Comparison of ENCODE assay signal across 12 mouse cellular contexts in the genomic region with DNA sequence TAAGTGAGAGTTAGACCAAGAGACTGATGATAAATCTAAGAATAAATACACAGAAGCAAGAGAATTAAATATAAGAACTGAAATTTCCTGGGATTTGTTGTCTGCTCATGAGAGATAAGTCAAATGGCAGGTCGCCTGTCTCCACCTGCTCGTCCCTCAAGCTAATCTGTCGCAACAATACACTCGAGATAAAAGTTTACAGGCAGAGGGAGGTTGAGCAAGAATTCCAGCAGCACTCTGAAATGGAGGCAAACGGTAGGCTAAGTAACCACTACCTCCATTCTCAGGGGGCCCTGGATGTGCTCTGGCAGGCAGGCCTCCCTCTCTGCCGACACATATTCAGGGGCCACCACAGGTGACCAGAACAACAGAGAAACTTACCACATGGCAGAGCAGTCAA. TPM values are rescaled to one million over a fixed set of nuclear protein-coding genes. Genes with fewer than 3 reads are reported as not detected.
DNase-seq lines count a peak whose midpoint lies in the region; ATAC-seq and TF ChIP-seq lines count a peak whose summit lies in the region.
"Had no signal": no experiment of that assay in that cellular context is flagged by ENCODE, and none has a peak within 500 bp of the region (broad histone marks: within the 10 kb centered on the region; RNA-seq: fewer than 3 reads in every experiment).

No protein-coding gene starts in this region.

- TF ChIP-seq POLR2A in myocyte (IDR thresholded peaks at IDR 0.05; ENCODE audit: insufficient read length, low read depth) = no peak

- peaks cover 80% of the 10 kb centered on the region for H3K4me1 ChIP-seq in erythroblast, embryonic 14.5 days (ENCODE audit: control insufficient read depth)
- H3K4me1 ChIP-seq in lung, embryonic 15.5 days = peaks cover 66% of the 10 kb centered on the region
- H3K4me1 ChIP-seq in limb, embryonic 12.5 days (replicated peaks) = peaks cover 41% of the 10 kb centered on the region

- WGBS in lung, embryonic 15.5 days = 32% methylated on average over 6 of the region's 6 CpGs
- WGBS in limb, embryonic 12.5 days = 41% methylated on average over 6 of the region's 6 CpGs

- H3K36me3 ChIP-seq in erythroblast, embryonic 14.5 days (ENCODE audit: control insufficient read depth) = peaks cover 8% of the 10 kb centered on the region
- H3K36me3 ChIP-seq in lung, embryonic 15.5 days = no peaks in the 10 kb centered on the region
- H3K36me3 ChIP-seq in limb, embryonic 12.5 days = no peaks in the 10 kb centered on the region
- H3K36me3 ChIP-seq in myocyte (ENCODE audit: control insufficient read depth, insufficient read depth) = no peaks in the 10 kb centered on the region
- H3K36me3 ChIP-seq: hindbrain, embryonic 12.5 days had no signal

- peak overlapping the region; percentile 82 for H3K27ac ChIP-seq in lung, embryonic 15.5 days
- H3K27ac ChIP-seq in limb, embryonic 12.5 days = peak overlapping the region; percentile 62; the same call in 1 of the 2 replicates
- H3K27ac ChIP-seq: hindbrain, embryonic 12.5 days had no signal

- peaks cover 42% of the 10 kb centered on the region for H3K27me3 ChIP-seq in erythroblast, embryonic 14.5 days (ENCODE audit: control insufficient read depth)
- no peaks in the 10 kb centered on the region for H3K27me3 ChIP-seq in lung, embryonic 15.5 days
- no peaks in the 10 kb centered on the region for H3K27me3 ChIP-seq in limb, embryonic 12.5 days
- no peaks in the 10 kb centered on the region for H3K27me3 ChIP-seq in myocyte (ENCODE audit: control insufficient read depth, insufficient read depth, insufficient read length)
- H3K27me3 ChIP-seq: hindbrain, embryonic 12.5 days had no signal

- no peak for ATAC-seq in erythroblast, adult 5-6 weeks (replicated peaks; ENCODE audit: low FRiP score, poor library complexity, severe bottlenecking)
- no peak for ATAC-seq in lung, embryonic 15.5 days (ENCODE audit: borderline replicate concordance, extremely low read depth, low FRiP score, low TSS enrichment)
- no peak for ATAC-seq in limb, embryonic 12.5 days (ENCODE audit: insufficient number of reproducible peaks, insufficient read depth, low FRiP score, low TSS enrichment, low read depth)

- H3ac ChIP-seq in myocyte (ENCODE audit: control insufficient read depth, insufficient read length) = no peak overlapping the region

- no peaks in the 10 kb centered on the region for H3K79me2 ChIP-seq in myocyte (ENCODE audit: control insufficient read depth, insufficient read depth)

- no peak overlapping the region for H3K9ac ChIP-seq in lung, embryonic 15.5 days
- no peak overlapping the region for H3K9ac ChIP-seq in limb, embryonic 12.5 days (replicated peaks)
- H3K9ac ChIP-seq: hindbrain, embryonic 12.5 days had no signal

- no peak for DNase-seq in lung, postnatal 10 days
- DNase-seq in neural tube, embryonic 10.5 days (ENCODE audit: extremely low spot score, low spot score) = no peak
- DNase-seq in thymus, postnatal 4 days = no peak
- DNase-seq: adrenal gland, postnatal 10 days; cerebellum, adult 11 months had no signal

- no peak overlapping the region for H3K4me2 ChIP-seq in lung, embryonic 15.5 days
- no peak overlapping the region for H3K4me2 ChIP-seq in limb, embryonic 12.5 days
- H3K4me2 ChIP-seq in myocyte (ENCODE audit: low read depth) = no peak overlapping the region
- H3K4me2 ChIP-seq: hindbrain, embryonic 12.5 days; midbrain, embryonic 11.5 days had no signal

- peak overlapping the region; percentile 45 for H3K4me3 ChIP-seq in erythroblast, embryonic 14.5 days (replicated peaks)
- H3K4me3 ChIP-seq in lung, embryonic 15.5 days = no peak overlapping the region
- no peak overlapping the region for H3K4me3 ChIP-seq in limb, embryonic 12.5 days (replicated peaks)
- no peak overlapping the region for H3K4me3 ChIP-seq in myocyte
- H3K4me3 ChIP-seq: hindbrain, embryonic 12.5 days had no signal

- no peaks in the 10 kb centered on the region for H3K9me3 ChIP-seq in erythroblast, embryonic 14.5 days (ENCODE audit: control insufficient read depth, low read length)
- no peaks in the 10 kb centered on the region for H3K9me3 ChIP-seq in lung, embryonic 15.5 days
- H3K9me3 ChIP-seq in limb, embryonic 12.5 days = no peaks in the 10 kb centered on the region
- H3K9me3 ChIP-seq: hindbrain, embryonic 12.5 days had no signal

TF ChIP-seq in myocyte, 11 proteins besides CTCF, POLR2A, EP300 and RAD21:
- TF ChIP-seq CEBPB (IDR thresholded peaks at IDR 0.05; ENCODE audit: insufficient read depth, poor library complexity, severe bottlenecking) (0 out of 2 replicates have a peak, but pooled peaks have one; percentile 11), TCF3 (IDR thresholded peaks at IDR 0.05; ENCODE audit: insufficient read length, low read depth) (no peak)

RNA-seq across cellular contexts. Expression of gene Fignl1, which starts 26.6 kb away (rescaled TPM):
- 0.53 and 1.1 TPM in 2 replicates for polyA plus RNA-seq in erythroblast, embryonic 14.5 days (2012)
- 35.9 and 36.6 TPM in 2 replicates for total RNA-seq in erythroblast, adult 5-6 weeks (2015; ENCODE audit: low replicate concordance)
- 34.0 and 40.8 TPM in 2 replicates for total RNA-seq in erythroblast, adult 5-6 weeks (2017; ENCODE audit: low replicate concordance)
- 86.1 and 88.1 TPM in 2 replicates for polyA plus RNA-seq in lung, embryonic 15.5 days (2015; fragmentation: Nextera tagmentation; extraction: Ambion mirVana)
- 74.5 and 78.1 TPM in 2 replicates for polyA plus RNA-seq in limb, embryonic 12.5 days (2016; fragmentation: Nextera tagmentation; extraction: Ambion mirVana)
- 3.8 TPM for polyA plus RNA-seq in myocyte (2012; fragmentation: generic; extraction: Trizol)

Comparison
In these comparisons a context has a peak if more than half of its experiments do, and no peak if none do; other contexts are left out.
1. RNA of gene Fignl1, which starts 26.6 kb away (polyA plus RNA-seq): 86.1 to 88.1 TPM in lung, embryonic 15.5 days and 74.5 to 78.1 TPM in limb, embryonic 12.5 days; 3.8 TPM in myocyte (single experiment) and 0.53 to 1.1 TPM in erythroblast, embryonic 14.5 days; every median in the first group is over 10 times any median in the second.